Mouse (Mus musculus): Measurements from ENCODE around the gene Otx1.

Otx1 gene

DNA sequence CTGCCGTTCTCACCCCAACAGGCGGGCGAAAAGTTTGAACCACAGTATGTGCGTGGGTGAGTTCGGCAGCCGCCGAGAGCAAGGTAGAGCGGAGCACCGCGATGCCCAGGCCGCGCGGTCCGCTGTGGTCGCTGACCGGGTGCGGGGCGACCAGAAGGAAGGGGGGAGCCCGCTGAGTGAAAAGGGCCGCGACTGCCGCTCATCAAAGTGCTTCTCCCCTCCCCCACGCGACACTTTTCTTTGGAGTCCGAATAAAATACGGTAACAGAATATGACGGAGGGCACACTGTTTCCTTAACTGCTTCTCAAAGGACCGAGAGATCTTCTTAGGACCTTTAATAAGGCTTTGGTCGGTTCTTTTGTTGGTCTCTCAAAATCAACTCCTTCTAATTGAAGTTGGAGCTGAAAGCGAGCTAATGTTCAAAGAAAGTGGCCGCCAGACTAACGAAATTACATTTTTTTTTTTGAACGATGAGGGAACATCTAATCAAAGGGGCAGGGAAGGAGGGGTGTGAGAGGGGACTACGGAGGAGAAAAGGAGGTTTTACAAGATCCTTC, at the start of gene Otx1:
Gene Otx1, minus strand, starts transcription at position 115 of the 558 bp plus-strand sequence.
- no peak for DNase-seq (ENCODE audit: low read depth, low spot score)

DNA sequence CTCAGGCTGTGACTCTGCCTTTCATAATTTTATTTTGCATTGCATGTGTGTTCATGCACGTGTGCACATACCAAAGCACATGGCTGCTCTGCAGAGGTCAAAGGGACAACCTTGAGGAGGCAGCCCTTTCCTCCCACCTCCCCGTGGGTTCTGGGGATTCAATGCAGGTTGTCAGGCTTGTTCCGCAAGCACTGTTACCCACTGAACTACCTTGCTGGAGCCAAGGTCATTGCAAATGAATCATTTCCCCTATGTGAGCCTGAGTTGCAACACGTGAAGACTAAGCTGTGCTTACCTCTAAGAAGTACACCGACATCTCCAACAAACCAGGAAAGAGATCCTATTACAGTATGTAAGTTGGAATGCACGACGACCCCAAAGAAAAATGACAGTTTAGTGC, 48.2 kb upstream of the Otx1 start:
- DNase-seq (ENCODE audit: low read depth, low spot score), result no peak

DNA sequence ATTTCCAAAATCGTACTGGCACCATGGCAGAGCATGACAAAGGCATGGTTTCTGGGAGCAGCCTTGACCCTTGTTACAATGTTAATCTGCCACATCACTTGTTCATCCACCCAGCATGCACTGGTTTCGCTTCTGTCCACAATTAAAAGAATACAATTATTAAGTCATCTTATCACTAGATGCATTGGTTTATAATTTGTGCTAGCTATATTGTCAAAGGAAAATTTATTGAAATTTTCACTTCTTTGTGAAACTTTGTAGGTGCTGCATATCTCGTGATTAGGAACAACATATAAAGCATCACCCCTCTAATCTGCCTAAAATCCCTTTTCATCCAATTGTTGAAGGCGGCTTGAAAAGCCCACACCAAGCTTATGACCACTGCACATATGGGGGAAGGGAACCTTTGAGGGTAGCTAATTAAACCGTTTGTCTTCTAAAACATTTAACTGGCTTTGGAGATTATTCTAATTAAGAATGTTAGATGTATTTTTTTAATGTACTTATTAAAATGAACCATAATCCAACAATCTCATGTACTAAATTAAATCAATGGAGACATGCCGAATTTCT, 37.2 kb upstream of the Otx1 start:
- DNase-seq (ENCODE audit: low read depth, low spot score), result no peak

DNA sequence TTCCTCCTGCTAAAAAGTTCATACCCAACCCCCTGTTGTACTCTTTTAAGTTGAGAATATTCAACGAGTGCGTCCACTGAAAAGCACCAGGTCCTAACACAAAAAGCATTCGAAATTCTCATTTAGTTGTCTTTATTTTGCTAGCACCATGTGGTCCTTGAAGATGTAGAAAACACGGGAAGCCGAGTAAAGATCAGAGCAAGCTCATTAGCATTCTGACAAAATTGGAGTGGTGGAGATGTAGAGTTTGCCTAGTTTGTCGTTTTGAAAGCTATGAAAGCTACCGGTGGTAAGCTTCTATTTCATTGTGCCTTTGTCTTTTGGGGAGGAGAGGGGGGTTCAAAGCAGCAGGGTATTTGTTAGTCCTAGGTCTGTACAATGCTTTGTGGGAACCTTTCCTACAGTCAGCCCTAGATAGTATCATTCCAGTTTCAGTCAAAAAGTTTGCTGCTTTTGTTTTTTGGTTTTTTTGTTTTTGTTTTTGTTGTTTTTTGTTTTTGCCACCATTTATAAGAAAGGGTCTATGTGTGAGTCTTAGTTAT, 31.9 kb upstream of the Otx1 start:
- DNase-seq (ENCODE audit: low read depth, low spot score), result no peak

DNA sequence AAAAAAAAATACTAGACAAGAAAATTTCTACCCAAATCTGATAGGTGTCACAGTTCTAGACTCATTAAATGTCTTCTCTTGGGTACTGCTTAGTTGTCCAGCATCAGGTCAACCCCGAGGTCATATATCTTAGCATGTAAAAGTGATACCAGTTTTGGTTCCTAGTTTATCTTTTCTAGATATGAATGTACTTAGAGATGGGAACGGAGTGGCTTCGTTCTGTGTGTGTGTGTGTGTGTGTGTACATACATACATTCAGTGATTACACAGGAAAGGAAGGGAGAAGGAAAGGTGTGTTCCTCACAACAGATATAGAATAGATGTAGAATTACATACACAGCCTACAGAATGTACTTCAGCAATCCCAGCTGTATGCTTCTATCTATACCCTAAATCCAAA, 30.9 kb upstream of the Otx1 start:
- DNase-seq (ENCODE audit: low read depth, low spot score), result no peak

DNA sequence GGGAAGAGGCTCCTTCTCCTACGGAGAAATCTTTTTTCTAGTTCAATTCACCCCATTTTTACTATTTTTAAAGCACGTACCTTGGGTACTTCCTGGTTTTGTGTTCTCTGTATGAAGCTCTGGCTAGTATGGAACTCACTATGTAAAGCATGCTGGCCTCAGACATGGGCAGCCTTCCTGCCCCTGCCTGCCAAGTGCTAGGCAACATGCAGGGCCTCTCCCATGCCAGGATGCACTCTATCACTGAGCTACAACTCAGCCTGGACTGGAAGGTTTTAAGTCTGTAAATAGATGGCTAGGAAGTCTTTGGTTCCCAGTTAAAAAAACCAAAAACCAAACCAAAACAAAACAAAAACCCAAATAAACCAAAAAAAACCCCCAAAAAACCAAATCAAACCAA, 17.9 kb upstream of the Otx1 start:
- no peak for DNase-seq (ENCODE audit: low read depth, low spot score)

DNA sequence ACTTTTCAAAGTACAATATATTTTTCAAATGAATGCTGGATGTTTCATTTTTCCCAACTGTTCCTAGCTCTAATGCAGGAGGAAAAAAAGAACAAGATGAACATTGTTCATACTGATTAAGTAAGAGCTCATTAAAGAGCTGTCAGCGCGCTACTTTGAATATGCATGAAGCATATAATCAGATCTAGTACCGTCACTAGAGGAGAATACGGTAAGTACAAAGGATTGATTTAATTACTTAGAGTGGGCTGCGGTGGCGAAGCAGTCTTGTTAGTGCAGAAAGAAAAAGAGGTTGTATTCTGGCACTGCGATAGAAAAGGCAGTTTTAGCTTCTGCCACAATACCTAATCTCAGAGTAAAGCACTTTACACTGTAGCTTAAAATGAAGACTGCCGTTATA, 14.7 kb upstream of the Otx1 start:
- DNase-seq (ENCODE audit: low read depth, low spot score), result no peak

DNA sequence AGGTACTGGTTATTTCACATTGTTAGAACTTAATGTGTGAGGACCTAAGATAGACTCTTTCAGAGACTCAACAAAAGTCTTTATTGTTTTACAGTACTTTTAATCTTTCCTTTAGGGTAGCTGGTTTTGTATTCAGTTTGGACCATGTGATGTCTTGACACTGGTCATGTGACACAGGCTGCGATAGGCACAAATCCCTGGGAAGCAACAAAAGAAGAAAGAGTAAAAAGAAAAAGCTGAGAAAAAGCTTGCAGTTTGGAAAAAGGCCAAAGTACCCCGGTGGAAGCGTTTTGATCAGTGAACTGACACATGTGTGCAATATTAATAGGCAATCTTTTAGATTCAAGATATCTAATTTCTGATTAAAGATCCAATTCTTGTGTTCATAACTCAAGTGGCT, 13.6 kb upstream of the Otx1 start:
- DNase-seq (ENCODE audit: low read depth, low spot score), result no peak

DNA sequence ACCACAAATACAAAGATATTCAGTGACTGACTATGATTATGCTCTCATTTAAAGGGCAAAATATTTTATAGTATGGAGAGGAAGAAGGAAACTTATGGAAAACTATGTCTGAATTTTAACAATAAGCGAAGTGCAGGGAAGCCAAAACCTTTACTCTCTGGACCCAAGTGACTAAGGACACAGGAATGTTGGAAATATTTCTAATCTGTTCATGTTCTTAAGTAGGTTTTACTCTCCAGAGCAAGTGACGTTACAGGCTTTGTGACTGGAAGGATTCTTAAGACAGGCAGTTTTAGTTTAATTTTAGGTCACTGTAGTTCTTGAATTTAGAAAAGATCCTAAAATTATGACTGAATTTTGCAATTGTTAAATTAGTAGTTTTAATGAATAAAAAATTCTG, 6.1 kb upstream of the Otx1 start:
- no peak for DNase-seq (ENCODE audit: low read depth, low spot score)

DNA sequence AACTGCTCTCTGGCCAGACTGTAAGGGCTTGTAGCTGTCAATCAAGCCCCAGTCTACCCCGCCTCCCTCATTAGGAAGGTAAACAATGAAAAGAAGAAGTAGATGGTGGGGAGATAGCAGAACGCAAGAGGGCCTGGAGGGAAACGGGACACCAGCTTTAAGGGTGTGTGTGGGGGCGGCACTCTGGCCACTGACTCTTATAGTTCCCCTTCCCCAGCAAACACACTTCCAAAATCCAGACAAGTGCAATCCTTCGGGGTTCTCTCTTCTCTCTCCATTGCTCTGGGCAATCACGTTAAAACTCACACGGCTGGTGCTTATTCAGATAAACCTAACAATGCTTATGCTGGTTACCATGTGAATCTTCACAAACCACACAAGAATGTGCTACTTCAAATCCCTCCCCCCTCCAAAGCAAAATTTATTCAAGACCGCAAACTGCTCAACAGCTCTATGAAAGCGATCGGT, 5.5 kb upstream of the Otx1 start:
- no peak for DNase-seq (ENCODE audit: low read depth, low spot score)

DNA sequence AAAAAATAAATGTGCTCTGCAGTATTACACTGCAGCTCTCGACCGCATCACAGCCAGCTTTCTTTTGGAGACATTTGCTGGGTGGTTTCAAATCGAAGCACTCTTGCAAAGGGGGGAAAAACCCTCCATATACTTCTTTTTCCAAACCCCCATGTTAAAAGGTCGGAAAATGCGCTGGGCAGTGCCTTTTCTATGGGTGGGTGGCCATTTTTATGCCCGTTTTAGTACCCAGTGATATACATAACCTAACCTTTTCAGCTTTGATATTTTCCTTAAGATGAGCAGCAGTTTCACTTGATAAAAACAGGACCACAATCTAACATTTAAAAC, 5.0 kb upstream of the Otx1 start:
- DNase-seq (ENCODE audit: low read depth, low spot score), result no peak

DNA sequence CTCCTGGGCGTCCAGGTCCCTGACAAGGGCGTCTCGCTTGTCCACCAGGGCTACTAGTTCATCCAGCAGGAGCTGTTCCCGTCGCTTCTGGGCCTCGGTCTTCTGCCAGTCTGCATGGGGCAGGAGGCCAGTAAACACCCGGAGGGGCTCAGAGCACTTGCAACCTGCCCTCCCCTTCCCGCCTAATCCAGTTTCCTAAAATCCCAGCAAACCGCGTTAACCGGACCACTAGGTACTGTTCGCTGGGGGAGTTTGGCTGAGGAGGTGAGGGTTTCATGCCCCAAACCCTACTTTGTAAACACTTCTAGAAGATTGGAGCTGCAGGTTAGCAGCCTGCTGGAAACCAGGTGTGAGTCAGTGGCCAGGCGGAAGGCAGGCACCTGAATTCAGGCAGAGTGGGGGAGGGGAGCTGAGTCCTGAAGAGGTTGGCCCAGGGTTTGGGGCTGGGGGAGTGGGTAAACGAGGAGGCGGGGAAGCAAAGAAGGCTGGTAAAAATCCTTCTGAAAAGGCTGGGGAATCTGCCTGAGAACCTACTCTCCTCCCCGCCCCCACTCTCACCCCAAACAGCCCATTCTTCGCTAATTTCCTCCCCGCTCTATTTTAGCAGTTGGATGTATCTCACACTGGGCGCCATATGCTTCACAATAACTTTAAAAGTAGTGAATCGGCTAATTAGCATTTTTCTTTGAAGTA, 4.5 kb upstream of the Otx1 start:
- DNase-seq (ENCODE audit: low read depth, low spot score), result no peak

DNA sequence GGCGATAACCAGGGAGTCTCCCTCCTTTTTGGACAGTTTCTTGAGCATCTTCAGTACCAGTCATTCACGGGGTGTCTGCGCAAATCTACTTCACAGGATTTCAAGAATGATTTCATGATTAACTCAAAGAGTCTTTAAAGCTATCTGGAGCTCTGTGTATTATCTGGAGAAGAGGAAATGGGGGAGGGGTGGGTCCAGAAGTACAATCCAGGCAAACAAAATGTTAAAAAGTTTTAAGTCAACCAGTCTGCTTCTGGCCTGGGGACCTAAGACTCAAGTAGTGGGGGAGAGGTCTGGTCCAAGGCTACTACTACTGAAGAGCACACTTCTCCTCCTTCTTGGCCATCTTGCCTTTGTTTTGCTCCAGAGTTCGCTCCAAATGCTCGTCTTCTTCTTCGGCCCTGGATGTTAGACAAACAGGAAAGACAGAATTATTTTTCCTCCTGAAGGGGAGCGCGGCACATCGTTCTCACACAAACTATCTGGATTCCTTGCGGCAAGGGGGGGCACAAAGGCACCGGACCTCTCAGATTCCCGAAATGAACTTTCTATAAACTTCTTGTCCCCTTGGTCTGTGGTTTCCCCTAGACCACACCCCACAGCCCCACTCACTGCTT, 3.9 kb upstream of the Otx1 start:
- no peak for DNase-seq (ENCODE audit: low read depth, low spot score)

DNA sequence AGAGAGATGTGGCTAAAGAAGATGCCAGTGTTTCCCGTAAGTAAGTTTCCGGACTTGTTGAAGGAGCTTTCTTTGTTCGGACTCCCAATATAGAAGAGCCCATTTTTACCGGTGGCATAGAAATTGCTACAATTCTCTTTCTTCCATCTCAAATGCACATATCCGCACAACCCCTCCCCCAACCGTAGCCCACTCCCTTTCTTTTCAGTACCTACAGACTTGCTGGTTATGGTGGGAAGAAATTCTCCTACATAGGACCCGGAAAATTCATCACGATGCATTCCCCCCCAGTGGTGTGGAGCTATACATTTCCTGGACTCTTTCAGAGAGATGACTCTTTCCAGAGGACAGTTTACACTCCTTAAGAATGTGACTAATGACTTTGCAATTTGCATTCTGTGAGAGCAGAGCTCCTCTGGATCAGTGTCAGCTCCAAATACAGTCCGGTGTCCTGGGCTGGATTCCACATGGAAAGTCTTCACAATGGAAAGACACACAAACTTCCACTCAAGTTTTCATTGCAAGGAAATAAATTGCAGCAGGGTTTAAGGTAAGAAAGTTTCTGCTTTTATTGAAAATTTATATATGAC, 2.7 kb upstream of the Otx1 start:
- no peak for DNase-seq (ENCODE audit: low read depth, low spot score)

DNA sequence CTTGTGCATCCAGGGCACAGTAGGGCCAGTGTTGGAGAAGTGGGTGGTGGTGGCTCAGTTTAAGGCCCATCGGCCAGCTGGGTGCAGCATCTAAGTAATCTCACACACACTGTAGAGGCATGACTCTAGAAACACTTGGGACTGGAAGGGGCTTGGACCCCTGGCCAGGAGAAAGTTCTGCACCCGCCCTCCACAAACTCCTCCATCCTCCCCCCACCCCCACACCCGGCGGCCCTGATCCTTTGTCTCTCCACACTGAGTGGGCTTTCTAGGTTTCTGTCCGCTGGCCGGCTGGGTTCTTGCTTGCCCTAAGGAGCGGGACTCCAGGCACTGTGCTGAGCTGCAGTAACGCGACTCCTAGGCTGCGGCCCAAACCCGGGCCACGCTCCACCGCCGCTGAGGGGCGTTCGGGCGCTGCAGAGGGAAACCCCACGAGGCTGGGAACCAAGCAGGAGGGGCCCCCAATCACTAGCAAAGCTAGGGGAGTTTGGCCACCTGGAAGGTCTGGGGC, 1.7 kb upstream of the Otx1 start:
- no peak for DNase-seq (ENCODE audit: low read depth, low spot score)

DNA sequence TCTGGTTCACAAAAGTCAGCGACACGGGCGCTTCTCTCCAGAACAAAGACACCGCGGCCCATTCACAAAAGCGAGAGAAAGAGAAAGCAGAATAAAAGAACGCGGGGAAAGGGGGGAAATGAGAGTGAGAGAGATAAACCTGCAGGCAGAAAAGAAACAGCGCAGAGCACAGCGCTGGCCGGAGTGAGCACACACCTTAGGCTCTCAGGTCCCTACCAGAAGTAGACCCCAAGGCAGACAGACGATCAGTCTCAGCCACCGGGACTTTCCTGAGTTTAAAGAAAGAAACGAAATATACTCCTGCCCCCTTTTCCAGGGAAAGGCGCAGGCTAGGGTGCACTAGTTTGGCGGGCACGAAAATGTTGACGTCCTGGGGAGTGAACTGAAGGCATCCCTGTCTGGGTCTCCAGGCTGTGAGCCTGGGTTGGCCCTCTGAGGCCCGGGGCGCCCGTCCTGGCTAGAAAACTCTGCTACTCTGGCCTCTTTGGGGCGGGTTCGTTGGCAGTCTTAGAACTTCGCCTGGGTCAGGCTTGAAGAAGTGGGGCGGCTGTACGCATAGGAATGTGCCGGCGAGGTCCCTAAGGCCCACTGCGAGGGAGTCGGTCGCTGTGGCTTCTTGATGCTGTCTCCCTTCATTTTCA, 764 bp upstream of the Otx1 start:
- no peak for DNase-seq (ENCODE audit: low read depth, low spot score)

DNA sequence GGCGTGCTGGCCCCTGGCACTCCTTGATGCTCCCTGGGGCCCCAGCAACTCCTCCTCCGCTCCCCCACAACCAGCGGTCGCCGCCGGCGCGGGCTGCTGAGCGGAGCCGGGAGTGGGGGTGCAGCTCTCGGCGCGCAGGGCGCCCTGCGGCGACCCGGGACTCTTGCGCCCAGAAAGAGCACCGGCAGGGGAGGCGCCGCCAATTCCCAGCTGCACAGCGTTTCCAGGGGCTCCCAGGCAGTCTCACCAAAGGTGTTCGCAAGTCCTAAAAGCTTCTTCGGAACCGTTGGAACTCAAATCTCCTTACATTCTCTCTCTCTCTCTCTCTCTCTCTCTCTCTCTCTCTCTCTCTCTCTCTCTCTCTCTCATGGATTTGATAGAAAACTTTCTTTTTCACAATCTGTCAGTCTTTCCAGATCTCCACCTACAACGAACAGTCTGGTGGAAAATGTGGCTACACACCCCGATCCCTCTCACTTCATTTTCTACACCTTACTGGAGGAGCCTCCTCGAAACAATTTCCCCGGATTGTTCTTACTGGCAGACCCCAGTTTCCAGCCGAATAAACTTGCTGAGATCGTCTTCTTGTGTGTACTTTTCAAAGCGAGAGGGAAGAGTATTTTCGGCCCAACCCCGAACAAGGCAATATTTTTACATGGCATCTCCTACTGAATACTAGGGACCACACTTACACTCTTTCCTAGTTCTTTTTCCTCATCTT, 475 bp downstream of the Otx1 start:
- DNase-seq (ENCODE audit: low read depth, low spot score), result no peak

DNA sequence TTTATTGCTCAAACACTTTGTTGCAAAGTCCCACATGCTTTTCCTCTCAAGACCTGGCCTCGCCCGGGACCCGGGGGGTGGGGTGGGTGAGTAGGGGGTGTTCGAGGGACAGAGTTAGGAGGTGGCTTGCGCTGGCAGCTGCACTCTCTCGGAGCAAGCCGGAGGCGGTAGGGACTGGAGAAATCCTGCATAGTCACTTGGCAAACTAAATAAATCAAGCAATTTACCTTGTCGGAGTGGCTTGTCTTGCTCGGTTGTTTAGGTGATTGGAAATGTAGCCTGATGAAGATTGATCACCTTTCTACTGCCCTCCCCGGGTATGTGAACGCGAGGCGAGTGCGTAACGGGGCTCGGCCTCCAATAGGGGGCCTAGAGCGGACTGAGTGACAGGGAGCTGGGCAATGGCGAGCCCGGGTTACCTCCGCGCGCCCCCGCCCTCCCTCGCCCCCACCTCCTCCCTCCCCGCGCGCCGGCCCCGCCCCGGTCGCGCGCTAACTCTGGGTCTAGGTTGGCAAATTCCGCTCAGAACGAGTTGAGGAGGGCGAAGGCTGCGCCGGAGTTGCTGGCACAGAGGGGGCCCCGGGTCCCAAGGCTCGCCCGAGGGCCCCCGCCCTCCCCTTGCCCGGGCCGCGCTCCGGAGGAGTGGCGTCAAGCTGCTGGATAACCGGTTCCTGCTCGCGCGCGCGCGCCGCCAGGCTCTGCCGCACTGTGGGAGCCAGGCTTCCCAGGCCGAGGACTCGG, 1.2 kb downstream of the Otx1 start:
- no peak for DNase-seq (ENCODE audit: low read depth, low spot score)

DNA sequence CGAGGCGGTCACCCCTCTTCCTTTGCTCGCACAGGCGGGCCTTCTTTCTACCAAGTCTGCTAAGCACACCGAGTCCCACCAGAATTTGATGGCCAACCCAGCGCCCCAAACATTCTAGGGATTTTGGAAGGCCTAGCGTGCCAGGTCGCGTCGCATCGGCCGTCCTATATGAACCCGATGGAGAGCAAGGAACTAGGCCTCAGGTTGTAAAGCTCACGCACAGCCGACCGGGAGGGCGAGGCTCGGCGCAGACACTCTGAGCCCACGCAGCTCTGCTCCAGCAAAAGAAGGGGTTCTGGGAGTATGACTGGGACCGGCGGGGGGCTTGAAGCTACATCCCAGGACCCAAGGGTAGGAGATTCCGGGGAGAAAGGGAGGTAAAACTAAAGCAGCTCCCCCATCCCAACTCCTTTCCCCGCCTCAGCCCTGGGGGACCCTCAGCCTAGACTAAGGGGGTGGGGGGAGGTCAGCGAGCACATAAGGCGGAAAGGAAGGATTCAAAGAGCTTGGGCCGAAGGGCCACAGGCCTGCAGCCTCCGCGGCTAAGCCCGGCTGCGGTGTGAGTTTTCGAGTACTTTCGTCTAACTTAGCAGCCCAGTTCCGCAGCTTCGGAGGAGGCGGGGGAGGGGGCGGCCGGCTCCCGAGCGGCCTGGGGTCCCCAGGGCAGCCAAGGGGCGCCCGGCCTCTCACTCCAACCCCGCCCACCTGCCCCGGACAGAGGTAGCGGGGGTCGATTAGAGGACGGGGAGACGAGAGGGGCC, 2.2 kb downstream of the Otx1 start:
- no peak for DNase-seq (ENCODE audit: low read depth, low spot score)
